Mouse (Mus musculus) thymus, adult 2 months (tissue): ENCODE data around the gene Ccl25.

Experiments
- CTCF ChIP-seq: fragments of 200-500 bp; IDR thresholded peaks from 2 replicates; pipeline ENCODE4 v1.5.1; 2012; ENCODE audit warnings: mild to moderate bottlenecking, control low read depth, low read length, moderate library complexity, borderline replicate concordance; ENCODE audit not compliant: control insufficient read depth, poor library complexity, insufficient read depth; ENCODE audit errors: extremely low read depth
- POLR2A ChIP-seq: fragments of 200-500 bp; IDR thresholded peaks from 2 replicates; pipeline ENCODE4 v1.6.1; 2012; ENCODE audit warnings: mild to moderate bottlenecking, low read length, control low read depth, moderate library complexity; ENCODE audit not compliant: control insufficient read depth, poor library complexity, insufficient read depth; ENCODE audit errors: extremely low read depth

DNA sequence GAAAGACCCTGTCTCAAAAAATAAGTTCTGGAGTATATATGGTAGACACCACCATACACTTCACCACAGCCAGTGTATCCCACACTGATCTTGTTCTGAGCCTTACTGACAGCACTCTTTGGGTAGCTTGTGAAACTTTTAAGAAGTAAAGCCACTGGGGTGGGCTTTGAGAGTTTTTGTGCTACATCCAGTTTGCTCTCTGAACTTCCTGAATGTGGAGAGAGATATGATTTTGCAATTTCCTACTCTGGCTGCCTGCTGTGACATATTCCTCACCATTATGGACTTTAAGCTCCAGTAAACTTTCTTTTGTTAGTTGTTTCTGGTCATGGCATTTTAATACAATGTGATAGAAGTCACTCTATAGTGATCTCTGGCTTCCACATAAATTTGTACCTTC is 12.9 kb upstream of the Ccl25 start:
- TF ChIP-seq POLR2A (no peak), CTCF (no peak)
